ENCODE assay signal across 30 mouse cellular contexts in the genomic region with DNA sequence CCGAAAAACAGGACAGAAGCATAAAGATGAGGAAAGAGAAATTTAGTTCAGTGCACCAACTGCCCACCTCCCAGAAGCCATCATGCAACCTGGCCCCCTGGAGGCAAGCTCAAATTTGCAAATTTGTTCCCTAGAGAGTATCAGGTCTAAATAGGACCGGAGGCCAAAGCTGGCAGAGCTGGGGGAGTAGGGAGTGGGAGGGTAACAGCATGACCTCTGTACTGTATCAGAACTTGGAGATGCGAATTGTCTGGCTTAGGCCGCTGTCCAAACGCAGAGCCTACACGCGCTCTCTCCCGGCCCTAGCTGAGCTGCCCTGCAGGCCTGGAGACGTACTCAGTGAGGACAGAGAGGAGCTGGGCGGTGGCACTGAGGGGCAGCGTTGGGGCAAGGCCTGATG.
"Had no signal": no experiment of that assay in that cellular context is flagged by ENCODE, and none has a peak within 500 bp of the region (broad histone marks: within the 10 kb centered on the region; RNA-seq: fewer than 3 reads in every experiment).

No protein-coding gene starts in this region.

- DNase-seq: left cerebral cortex, postnatal 4 days; liver; liver, embryonic 13.5 days; liver, postnatal 0 days; lung, adult 18-20 months; lung, adult 2 months; lung, embryonic 14.5 days; lung, postnatal 10 days; lung, postnatal 14 days; lung, postnatal 36 days; lung, postnatal 4 days; midbrain, embryonic 14.5 days had no signal

- H3K4me2 ChIP-seq: limb, embryonic 12.5 days; limb, embryonic 13.5 days; limb, embryonic 15.5 days; liver, embryonic 11.5 days; liver, embryonic 12.5 days; liver, embryonic 13.5 days; liver, embryonic 15.5 days; lung, embryonic 14.5 days; lung, embryonic 15.5 days; midbrain, embryonic 12.5 days; midbrain, embryonic 13.5 days had no signal

- H3K4me3 ChIP-seq: left cerebral cortex, adult 2 months; limb, embryonic 10.5 days; limb, embryonic 12.5 days; limb, embryonic 13.5 days; limb, embryonic 15.5 days; liver, embryonic 12.5 days; liver, embryonic 13.5 days; liver, embryonic 15.5 days; lung, embryonic 15.5 days; megakaryocyte, embryonic 14.5 days; midbrain, embryonic 10.5 days; midbrain, embryonic 12.5 days; midbrain, embryonic 13.5 days; myocyte had no signal

- ATAC-seq: liver, embryonic 12.5 days; liver, postnatal 0 days; lung, postnatal 0 days; midbrain, embryonic 13.5 days; midbrain, embryonic 16.5 days had no signal

- H3K27ac ChIP-seq: left cerebral cortex, adult 2 months; limb, embryonic 10.5 days; limb, embryonic 12.5 days; limb, embryonic 13.5 days; limb, embryonic 15.5 days; liver, embryonic 12.5 days; liver, embryonic 13.5 days; liver, embryonic 14.5 days; liver, embryonic 15.5 days; lung, embryonic 15.5 days; macrophage; midbrain, embryonic 10.5 days; midbrain, embryonic 12.5 days; midbrain, embryonic 13.5 days had no signal

- H3K4me1 ChIP-seq: limb, embryonic 10.5 days; limb, embryonic 12.5 days; limb, embryonic 13.5 days; limb, embryonic 15.5 days; liver, embryonic 12.5 days; liver, embryonic 13.5 days; liver, embryonic 15.5 days; lung, embryonic 15.5 days; midbrain, embryonic 10.5 days; midbrain, embryonic 12.5 days; midbrain, embryonic 13.5 days had no signal

- H3K9ac ChIP-seq: limb, embryonic 12.5 days; limb, embryonic 13.5 days; limb, embryonic 15.5 days; liver, embryonic 12.5 days; liver, embryonic 13.5 days; liver, embryonic 14.5 days; liver, embryonic 15.5 days; liver, postnatal 0 days; lung, embryonic 14.5 days; lung, embryonic 15.5 days; midbrain, embryonic 12.5 days; midbrain, embryonic 13.5 days had no signal

- H3K9me3 ChIP-seq: limb, embryonic 10.5 days; limb, embryonic 12.5 days; limb, embryonic 13.5 days; limb, embryonic 15.5 days; liver, embryonic 12.5 days; liver, embryonic 13.5 days; liver, embryonic 15.5 days; lung, embryonic 15.5 days; megakaryocyte, embryonic 14.5 days; midbrain, embryonic 10.5 days; midbrain, embryonic 12.5 days; midbrain, embryonic 13.5 days had no signal

- H3K27me3 ChIP-seq: limb, embryonic 12.5 days; limb, embryonic 13.5 days; limb, embryonic 15.5 days; liver, embryonic 12.5 days; liver, embryonic 13.5 days; liver, embryonic 15.5 days; lung, embryonic 15.5 days; megakaryocyte, embryonic 14.5 days; midbrain, embryonic 12.5 days; midbrain, embryonic 13.5 days had no signal
